Mouse (Mus musculus): Measurements from ENCODE around the gene Mfsd8. TPM values are rescaled to one million over a fixed set of nuclear protein-coding genes. Genes with fewer than 3 reads are reported as not detected.

The Mfsd8 gene
- 5.9 and 6.6 TPM in 2 replicates for polyA plus RNA-seq (2015; fragmentation: Nextera tagmentation; extraction: Ambion mirVana)

GRCm38 (mm10) chr3:40846473-40846956 is at the start of gene Mfsd8:
TSS of gene Mfsd8 (minus strand) at chr3:40846886.

GRCm38 (mm10) chr3:40846957-40847017 is 101 bp upstream of the Mfsd8 start, which contains the start of gene Abhd18:
TSS of gene Abhd18 (plus strand) at chr3:40846970.

GRCm38 (mm10) chr3:40799530-40800372 is 46.9 kb downstream of the Mfsd8 start, which contains the start of gene Plk4:
TSS of gene Plk4 (plus strand) at chr3:40800019.

Other genes with a start within 250 kb of the Mfsd8 start
- 0.17 and 0.35 TPM in 2 replicates for gene Slc25a31, start 138.0 kb downstream of the Mfsd8 start, polyA plus RNA-seq (2015; fragmentation: Nextera tagmentation; extraction: Ambion mirVana)
- 7.7 and 9.2 TPM in 2 replicates for gene Hspa4l, start 102.4 kb downstream of the Mfsd8 start, polyA plus RNA-seq (2015; fragmentation: Nextera tagmentation; extraction: Ambion mirVana)
- 11.8 and 18.1 TPM in 2 replicates for gene Plk4, start 46.9 kb downstream of the Mfsd8 start, polyA plus RNA-seq (2015; fragmentation: Nextera tagmentation; extraction: Ambion mirVana)
- 2.7 and 4.0 TPM in 2 replicates for gene Abhd18, start 84 bp upstream of the Mfsd8 start, polyA plus RNA-seq (2015; fragmentation: Nextera tagmentation; extraction: Ambion mirVana)
- gene 1700034I23Rik, start 55.7 kb upstream of the Mfsd8 start, polyA plus RNA-seq (2015; fragmentation: Nextera tagmentation; extraction: Ambion mirVana): 0.07 TPM in 2 replicates
- 18.2 and 22.5 TPM in 2 replicates for gene Larp1b, start 102.9 kb upstream of the Mfsd8 start, polyA plus RNA-seq (2015; fragmentation: Nextera tagmentation; extraction: Ambion mirVana)
- 22.6 and 27.3 TPM in 2 replicates for gene Pgrmc2, start 236.2 kb upstream of the Mfsd8 start, polyA plus RNA-seq (2015; fragmentation: Nextera tagmentation; extraction: Ambion mirVana)